Mouse (Mus musculus): ENCODE results near the gene Slc35g3.

GRCm38 (mm10) chr11:69763551-69763950 lies 1.8 kb upstream of the Slc35g3 start:
- TF ChIP-seq CTCF (IDR thresholded peaks at IDR 0.05; ENCODE audit: low read depth, low read length) (peak; percentile 65), POLR2A (IDR thresholded peaks at IDR 0.05; ENCODE audit: extremely low read depth, insufficient read depth, low read length) (no peak)
